Mouse (Mus musculus) cerebellum, adult 11-12 months (tissue): ENCODE results near the gene Plin4.
A peak's percentile ranks its signal among the peaks of the same experiment; 100 is the strongest.

ENCODE experiments used
- DNase-seq: peaks from one replicate; pipeline ENCODE4 v3.0.0; 2022

The Plin4 gene

DNA sequence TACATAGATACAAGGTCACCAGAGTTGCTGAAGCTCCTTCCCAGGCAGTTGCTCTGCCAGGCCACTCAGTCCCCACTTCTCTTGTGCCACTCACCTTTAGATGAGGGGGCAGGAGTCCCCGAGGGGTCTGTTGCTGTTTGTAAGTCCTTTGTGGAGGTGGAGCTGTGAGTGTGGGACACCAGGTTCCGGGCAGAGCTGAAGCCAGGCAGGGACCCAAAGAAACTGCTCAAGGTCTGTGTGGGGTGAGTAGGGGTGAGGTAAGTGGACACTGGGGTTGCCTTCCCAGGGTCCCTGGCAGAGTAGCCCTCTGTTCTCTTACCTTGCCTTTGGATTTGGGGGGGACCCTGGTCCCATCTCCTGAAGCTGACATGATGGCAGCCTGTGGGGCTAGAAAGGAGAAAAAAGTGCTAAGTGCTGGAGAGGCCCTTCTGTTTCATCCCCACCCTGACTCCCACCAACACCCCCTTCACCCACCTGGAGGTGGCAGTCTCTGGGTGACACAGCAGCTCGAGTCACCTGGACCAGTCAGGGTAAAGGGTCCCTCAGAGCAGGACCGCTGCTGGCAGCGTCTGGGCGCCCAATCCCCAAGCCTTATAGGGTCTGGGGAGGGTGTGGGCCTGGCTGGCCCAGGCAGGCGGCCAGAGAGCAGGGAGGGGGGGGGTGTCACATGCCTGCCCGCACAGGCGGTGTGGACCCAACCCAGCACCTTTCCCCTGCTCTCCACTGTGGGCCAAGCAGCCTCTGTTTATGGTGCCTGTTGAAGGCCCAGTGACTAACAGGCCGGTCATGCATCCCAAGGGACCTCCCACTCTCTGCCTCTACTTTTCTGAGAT lies at the start of gene Plin4:
Gene Plin4 (minus strand): TSS at position 585 of the 833 bp plus-strand sequence.
- no peak for DNase-seq

DNA sequence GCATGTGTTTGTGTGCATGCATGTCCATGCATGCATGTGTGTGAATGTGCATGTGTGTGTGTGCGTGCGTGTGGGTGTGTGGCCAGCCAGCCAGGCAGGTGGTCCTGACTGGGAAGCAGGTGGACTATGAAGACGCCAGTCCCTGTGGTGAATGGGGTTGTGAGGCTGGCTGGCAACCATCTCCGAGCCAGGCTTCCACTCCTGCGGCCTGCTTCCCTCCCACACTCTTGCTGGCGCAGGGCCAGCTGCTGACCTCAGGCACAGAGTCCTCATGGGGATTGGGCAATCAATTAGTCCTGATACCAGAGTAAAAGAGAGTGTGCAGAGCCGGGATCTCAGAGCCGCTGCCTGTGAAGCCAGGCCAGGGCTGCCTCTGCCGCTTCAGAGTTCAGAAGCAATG lies 44.0 kb upstream of the Plin4 start:
- DNase-seq: peak; percentile 28

GRCm38 (mm10) chr17:56149897-56150296 lies 40.3 kb upstream of the Plin4 start:
- no peak for DNase-seq

GRCm38 (mm10) chr17:56148790-56149618 lies 39.4 kb upstream of the Plin4 start:
- DNase-seq: peak; percentile 21

- no peak for DNase-seq
These were observed 38.7 kb upstream of the Plin4 start for GRCm38 (mm10) chr17:56148280-56148679.

- DNase-seq: peak; percentile 4
These were observed 37.8 kb upstream of the Plin4 start for GRCm38 (mm10) chr17:56147420-56147819.

DNA sequence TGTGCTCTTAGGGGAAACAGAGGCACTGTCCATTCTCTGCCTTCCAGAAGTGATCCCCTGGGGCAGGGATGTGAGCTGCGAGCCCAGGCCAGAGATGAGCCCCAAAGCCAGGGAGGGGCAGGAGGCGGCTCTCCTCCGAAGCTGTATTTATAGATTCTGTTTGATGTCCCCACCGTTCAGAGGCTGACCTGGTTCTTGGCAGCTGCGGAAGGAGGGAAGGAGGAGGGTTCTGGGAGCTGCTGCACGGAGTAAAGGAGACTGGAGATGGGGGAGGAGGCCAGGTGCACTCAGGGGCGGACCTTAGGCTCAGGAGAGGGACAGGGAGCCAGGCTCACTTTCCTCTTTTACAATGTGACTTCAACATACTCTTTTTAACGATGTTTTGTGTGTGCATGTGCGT lies 36.5 kb upstream of the Plin4 start:
- peak; percentile 3 for DNase-seq

DNA sequence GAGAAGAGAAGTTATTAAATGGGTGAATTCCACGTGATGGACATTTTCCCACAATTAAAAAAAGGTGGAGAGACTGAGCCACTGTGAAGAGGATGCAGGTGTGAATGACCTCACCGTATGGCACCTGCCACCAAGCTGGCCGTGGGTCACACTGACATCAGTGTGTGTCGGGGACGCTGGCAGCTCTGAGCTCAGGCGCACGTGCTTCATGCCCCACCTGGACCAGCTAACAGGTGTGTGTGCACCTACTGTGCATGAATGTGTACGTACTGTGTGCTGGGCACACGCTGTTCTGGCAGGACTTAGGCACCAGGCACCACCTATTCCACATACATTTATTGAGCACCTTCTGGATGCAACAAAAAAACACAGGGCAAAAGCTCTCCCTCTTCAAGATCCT lies 34.9 kb upstream of the Plin4 start:
- peak; percentile 7 for DNase-seq

GRCm38 (mm10) chr17:56141702-56142605 lies 32.4 kb upstream of the Plin4 start:
- peak; percentile 60 for DNase-seq

GRCm38 (mm10) chr17:56139858-56140595 lies 30.4 kb upstream of the Plin4 start, which contains the start of gene Sema6b:
Gene Sema6b (minus strand): TSS chr17:56140343.
- DNase-seq: peak; percentile 77

- DNase-seq: peak; percentile 69
These were observed 29.8 kb upstream of the Plin4 start for GRCm38 (mm10) chr17:56139355-56139754.

GRCm38 (mm10) chr17:56137839-56138613 lies 28.4 kb upstream of the Plin4 start:
- DNase-seq: peak; percentile 59

DNA sequence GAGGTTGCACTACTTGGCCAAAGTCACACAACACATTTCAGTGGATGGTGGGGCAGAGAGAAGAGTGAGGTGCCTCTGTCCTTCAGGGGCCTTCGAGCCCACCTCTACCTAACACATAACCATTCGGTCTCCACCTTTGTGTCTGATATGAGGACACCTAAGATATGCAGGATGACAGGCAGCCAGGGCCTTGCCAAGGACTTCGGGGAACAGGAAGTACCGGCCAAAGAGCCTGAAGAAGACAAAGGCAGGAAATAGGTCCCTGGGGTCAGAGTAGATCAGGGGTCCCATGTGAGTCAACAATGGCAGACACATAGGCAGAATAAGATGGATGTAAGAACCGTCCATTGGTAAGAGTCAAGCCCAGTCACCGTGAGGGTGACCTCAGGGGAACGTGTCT lies 27.0 kb upstream of the Plin4 start:
- no peak for DNase-seq

DNA sequence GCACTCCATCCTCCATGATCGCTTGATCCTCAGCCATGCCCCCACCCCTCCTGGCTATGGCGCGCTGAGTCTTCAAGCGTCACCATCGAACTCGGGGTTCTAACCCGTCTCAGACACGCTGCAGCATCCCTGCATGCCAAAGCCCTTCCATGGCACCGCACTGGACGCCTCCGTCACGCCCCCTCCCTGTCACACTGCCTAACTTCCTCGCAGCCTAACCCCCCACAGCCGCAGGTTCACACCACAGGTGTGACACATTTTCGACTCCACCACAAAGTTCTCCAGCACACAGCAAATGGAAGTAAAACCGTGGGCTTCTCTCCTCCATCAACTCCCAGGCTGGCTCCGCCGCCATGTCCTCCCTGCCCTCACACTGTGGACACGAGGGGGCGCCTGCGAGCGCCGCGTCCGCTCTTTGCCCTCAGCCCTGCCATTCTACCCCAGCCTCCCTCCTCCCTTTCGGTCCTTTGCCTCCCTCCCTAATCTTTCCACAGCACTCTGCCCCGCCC lies 24.9 kb upstream of the Plin4 start:
- DNase-seq: peak; percentile 58

DNA sequence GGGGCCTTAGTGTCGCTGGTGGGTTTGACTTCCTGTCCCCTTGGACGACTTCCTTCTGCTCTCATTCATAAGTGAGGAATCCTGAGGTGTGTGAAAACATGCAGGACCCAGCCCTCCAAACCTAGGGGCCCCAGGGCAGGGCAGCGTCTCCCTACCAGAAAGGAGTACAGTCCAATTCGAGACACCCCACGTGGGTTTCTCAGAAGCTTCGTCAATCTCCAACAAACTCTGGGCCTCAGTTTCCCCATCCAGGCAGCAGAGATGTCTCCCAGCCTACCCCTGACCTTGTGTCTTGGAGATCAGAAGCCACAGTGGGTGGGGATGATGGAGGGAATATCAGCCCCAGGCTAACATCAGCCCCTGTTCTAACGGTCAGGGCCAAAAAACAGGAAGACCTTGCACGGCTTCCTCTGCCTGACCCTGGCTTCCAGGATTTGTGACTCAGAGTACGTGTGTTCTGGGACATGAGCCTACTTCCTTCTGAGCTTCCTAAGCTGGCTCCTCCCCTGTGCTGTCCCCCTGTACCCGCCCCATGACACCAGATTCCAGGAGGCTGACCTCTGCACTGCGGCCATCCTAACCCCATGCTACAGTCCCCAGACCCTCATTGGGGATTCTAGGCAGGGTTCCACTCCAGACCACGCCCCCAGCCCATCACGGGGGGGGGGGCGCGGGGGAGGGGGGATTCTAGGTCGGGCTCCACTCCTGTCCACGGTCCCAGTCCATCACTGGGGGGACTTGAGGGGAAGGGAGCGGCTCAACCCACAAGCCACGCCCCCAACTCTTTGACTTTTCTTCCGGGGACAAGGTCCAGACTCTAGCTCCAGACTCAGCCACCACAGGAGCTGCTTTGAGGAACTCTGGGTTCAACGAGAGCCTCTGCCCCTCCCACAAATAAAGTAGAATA lies 24.1 kb upstream of the Plin4 start:
- DNase-seq: peak; percentile 44

GRCm38 (mm10) chr17:56132661-56133060 lies 23.1 kb upstream of the Plin4 start:
- DNase-seq: peak; percentile 60

DNA sequence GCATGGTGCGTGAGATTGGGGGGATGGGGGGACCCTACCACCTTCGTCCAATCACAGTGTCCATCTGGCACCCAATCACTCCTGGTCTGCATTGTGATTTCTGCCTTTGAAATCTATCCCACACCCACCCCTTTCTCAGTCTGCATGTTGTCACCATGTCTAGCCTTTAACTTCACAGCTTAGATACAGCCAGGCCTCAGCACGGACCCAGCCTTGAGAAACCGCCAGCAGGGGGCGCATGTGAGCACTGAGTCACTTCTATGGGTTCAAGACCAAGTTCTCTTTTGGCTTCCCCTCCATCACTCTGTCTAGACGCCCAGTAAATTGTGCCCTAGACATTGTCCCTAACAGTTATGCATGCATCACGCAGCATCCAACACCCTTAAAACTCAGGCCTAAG lies 22.2 kb upstream of the Plin4 start:
- DNase-seq: peak; percentile 60

DNA sequence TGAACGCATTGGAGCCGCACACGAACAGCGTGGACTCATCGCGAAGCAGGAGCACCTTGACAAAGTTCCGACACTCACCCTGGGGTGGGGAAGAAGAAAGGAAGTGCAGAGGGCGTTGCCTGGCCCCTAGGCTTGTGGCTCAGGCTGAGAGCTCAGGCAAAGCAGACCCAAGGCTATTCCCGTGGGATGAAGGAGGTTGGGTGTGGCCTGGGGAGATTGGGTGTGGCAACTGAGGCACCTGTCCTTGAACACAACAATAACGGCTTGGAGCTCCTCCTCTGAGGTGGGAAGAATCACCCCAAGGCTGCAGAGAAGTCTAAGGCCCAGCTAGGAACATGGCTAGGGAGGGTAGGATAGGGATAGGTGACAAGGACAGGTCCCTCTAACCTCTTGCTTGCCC lies 21.5 kb upstream of the Plin4 start:
- DNase-seq: peak; percentile 24

DNA sequence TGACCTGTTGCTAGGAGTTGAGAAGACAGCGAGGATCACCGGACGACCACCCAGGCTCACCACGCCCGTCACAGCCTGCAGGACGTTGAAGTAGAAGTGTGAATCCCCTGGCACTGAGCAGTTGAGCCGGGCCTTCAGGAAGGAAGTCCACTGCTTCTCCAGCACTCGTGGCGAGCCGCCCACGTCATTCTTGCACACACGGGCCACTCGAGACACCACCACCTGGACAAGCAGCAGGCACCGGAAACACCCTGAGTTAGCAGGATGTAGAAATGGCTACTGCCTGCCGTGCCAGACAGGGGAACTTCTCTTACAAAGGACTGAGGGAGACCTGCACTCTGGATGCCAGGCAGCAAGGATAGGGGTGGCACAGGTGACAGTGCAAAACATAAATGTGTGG lies 18.6 kb upstream of the Plin4 start:
- peak; percentile 48 for DNase-seq

GRCm38 (mm10) chr17:56126175-56126574 lies 16.6 kb upstream of the Plin4 start:
- peak; percentile 29 for DNase-seq
